Mouse (Mus musculus): ENCODE results near the gene Ccn6. TPM values are rescaled to one million over a fixed set of nuclear protein-coding genes. Genes with fewer than 3 reads are reported as not detected.

The Ccn6 gene
- polyA plus RNA-seq, 1 experiment from 2014 or later, result 0.36 TPM

DNA sequence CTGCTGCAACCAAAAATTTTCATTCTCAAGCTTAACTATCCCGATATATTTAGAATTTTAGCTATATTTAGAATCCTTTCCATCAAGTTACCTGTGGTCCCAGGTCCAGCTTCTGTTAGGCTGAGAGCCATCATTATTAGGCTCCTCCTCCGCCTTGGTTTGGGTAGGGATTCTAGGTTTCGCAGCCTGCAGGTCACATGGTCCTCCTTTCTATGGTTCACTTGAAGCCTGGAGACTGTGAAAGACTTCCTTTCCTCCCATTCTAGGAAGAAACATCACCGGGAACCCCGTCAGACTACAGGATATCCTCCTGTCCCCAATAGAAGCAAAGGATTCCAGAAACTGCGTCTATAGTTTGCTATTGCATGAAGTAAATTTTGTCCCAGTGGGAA lies 8.9 kb upstream of the Ccn6 start:
- no peak overlapping the region for H3K9ac ChIP-seq

DNA sequence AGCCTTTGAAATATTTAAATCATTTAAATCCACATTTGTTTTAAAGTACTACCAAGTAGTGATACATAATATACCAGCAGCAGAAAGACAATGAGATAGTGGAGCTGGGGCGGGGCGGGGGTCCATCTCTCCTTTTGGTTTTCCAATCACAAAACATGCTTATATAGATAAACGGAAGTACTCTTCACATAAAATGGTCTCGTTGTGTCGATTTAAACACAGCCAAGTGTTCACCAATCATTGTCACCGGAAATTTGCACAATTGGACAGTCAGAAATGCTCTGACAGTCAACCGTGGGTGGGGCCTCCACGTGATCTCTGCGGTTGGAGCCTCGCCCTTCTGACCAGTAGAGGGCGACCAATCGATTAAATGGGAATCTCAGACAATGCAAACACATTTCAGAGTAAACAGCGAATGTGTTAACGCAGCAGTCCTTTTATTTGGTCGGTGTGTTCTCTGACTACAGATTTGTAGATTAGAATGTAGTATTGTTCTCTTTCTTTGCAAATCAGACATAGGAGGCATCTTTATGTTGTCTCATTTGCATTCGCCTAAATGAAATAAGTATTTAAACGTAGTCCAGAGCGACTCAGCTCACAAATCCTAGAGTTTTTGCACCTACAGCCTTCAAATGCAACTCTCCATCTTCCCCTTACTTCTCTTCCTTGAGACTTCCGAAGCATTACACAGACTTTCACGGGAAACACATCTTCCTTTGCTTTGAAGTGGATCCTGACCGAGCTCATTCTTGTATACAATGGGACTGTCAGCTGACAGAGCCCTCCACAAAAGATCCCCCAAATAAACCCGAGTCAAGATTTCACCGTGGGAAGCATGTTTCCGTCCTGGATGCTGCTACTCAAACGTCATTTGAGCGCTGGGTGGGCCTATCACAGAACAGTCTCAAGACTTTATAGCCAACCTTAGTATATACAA lies 8.3 kb upstream of the Ccn6 start:
- Histone ChIP-seq H3K27ac (replicated peaks) (peak overlapping the region; percentile 97), H3K4me3 (peak overlapping the region; percentile 38), H3K36me3 (no peaks in the 10 kb centered on the region), H3K9ac (peak overlapping the region; percentile 50), H3K4me1 (replicated peaks) (peaks cover 30% of the 10 kb centered on the region), H3K9me3 (no peaks in the 10 kb centered on the region), H3K27me3 (no peaks in the 10 kb centered on the region), H3K4me2 (peak overlapping the region; percentile 72)
- ATAC-seq (ENCODE audit: low FRiP score, low read depth), result peak; percentile 84
- WGBS, result 5% methylated on average over 26 of the region's 26 CpGs

More for the DNA sequence above, 8.9 kb upstream of the Ccn6 start:
- peaks cover 30% of the 10 kb centered on the region for H3K4me1 ChIP-seq (replicated peaks)
- ATAC-seq (ENCODE audit: low FRiP score, low read depth), result no peak
- no peaks in the 10 kb centered on the region for H3K27me3 ChIP-seq
- H3K9me3 ChIP-seq, result no peaks in the 10 kb centered on the region
- no peaks in the 10 kb centered on the region for H3K36me3 ChIP-seq
- WGBS, result 66% methylated on average over 6 of the region's 6 CpGs
- peak overlapping the region; percentile 72 for H3K4me2 ChIP-seq
- H3K4me3 ChIP-seq, result peak overlapping the region; percentile 38; the same call in 1 of the 2 replicates
- H3K27ac ChIP-seq (replicated peaks), result peak overlapping the region; percentile 97

DNA sequence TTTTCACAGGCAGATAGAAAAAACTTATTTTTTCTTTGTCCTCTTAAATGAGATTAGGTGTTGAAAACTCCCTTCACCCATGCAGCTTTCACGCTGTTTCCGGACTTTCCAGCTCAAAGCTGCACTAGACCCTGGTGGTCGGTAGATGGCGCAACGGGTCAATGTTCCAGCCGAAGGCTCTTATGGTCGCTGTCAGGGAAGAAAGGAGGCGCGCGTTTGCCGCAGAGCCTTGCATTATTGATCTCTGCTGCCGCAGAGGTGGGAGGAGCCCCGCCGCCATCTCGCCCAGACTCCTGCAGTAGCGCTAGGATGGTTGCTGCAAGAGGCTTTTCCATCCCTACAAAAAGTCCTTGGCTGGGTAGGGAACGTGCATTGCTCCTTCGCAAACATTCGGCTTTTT lies 7.5 kb upstream of the Ccn6 start:
- H3K4me3 ChIP-seq, result peak overlapping the region; percentile 38
- peak overlapping the region; percentile 97 for H3K27ac ChIP-seq (replicated peaks)
- peaks cover 36% of the 10 kb centered on the region for H3K4me1 ChIP-seq (replicated peaks)
- no peaks in the 10 kb centered on the region for H3K9me3 ChIP-seq
- no peaks in the 10 kb centered on the region for H3K27me3 ChIP-seq
- under 1% methylated on average over 19 of the region's 19 CpGs for WGBS
- H3K36me3 ChIP-seq, result no peaks in the 10 kb centered on the region
- H3K4me2 ChIP-seq, result peak overlapping the region; percentile 72
- peak; percentile 89 for ATAC-seq (ENCODE audit: low FRiP score, low read depth)
- H3K9ac ChIP-seq, result peak overlapping the region; percentile 50

DNA sequence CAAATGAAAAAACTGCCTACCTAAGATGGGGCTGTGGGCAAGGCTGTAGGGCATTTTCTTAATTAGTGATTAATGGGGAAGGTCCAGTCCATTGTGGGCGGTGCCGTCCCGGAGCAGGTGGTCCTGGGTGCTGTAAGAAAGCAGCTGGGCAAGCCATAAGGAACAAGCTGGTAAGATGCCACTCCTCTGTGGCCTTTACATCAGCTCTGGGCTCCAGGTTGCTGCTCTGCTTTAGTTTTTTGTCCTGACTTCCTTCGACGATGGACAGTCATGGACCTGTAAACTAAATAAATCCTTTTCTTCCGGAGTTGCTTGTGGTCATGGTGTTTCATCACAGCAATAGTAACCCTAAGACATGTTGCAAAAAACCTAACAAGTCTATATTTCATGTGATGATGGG lies 7.1 kb upstream of the Ccn6 start:
- peak overlapping the region; percentile 4; the same call in 1 of the 2 replicates for H3K4me3 ChIP-seq
- peak overlapping the region; percentile 72 for H3K4me2 ChIP-seq
- H3K36me3 ChIP-seq, result no peaks in the 10 kb centered on the region
- peaks cover 40% of the 10 kb centered on the region for H3K4me1 ChIP-seq (replicated peaks)
- peak overlapping the region; percentile 43; the same call in 1 of the 2 replicates for H3K27ac ChIP-seq (replicated peaks)
- no peaks in the 10 kb centered on the region for H3K27me3 ChIP-seq
- H3K9ac ChIP-seq, result peak overlapping the region; percentile 27; the same call in 1 of the 2 replicates
- peak; percentile 10; the same call in 1 of the 2 replicates for ATAC-seq (ENCODE audit: low FRiP score, low read depth)
- 5% methylated on average over 6 of the region's 6 CpGs for WGBS
- H3K9me3 ChIP-seq, result no peaks in the 10 kb centered on the region

DNA sequence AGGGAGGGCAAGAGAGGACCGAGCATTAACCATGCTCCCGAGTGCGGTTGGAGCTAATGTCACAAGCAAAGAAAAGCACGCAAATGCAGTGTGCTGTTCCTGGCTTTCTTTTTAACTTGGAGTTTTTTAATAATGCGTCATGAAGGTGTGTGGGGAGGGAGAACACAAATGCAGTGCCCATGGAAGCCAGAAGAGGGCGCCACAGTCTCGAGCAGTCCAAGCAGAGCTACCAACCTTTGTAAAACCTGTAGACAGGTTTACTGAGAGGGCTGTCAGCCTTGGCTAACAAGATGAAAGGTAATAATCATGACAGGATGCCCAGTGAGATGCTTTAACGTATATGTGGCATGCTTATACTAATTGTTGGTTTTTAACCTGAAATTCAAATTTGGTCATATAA lies 6.6 kb upstream of the Ccn6 start:
- H3K27me3 ChIP-seq, result no peaks in the 10 kb centered on the region
- H3K36me3 ChIP-seq, result no peaks in the 10 kb centered on the region
- H3K9ac ChIP-seq, result peak overlapping the region; percentile 27; the same call in 1 of the 2 replicates
- H3K4me2 ChIP-seq, result peak overlapping the region; percentile 72
- WGBS, result 6% methylated on average over 8 of the region's 8 CpGs
- H3K4me3 ChIP-seq, result no peak overlapping the region
- peaks cover 44% of the 10 kb centered on the region for H3K4me1 ChIP-seq (replicated peaks)
- ATAC-seq (ENCODE audit: low FRiP score, low read depth), result 0 out of 2 replicates have a peak, but pooled peaks have one; percentile 1
- H3K9me3 ChIP-seq, result no peaks in the 10 kb centered on the region
- H3K27ac ChIP-seq (replicated peaks), result peak overlapping the region; percentile 43

DNA sequence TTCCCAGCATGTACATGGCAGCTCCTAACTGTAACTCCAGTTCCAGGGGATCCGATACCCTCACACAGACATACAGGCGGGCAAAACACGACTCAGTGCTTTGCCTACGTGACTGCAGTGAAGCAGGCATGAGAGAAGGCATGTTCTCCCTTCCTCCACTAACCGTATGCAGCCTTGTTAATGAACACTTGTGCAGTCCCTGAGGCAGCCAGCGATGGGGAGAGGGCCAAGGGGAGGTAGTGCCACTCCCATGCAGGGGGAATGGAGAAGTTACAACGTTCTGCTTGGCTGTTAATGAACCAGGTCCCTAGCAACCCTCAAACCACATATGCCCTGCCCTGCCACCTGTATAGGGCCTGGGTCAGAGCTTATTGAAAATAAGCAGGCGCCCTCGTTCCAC lies 6.0 kb upstream of the Ccn6 start:
- H3K27ac ChIP-seq (replicated peaks), result peak overlapping the region; percentile 43
- peak overlapping the region; percentile 72 for H3K4me2 ChIP-seq
- H3K4me3 ChIP-seq, result no peak overlapping the region
- no peak overlapping the region for H3K9ac ChIP-seq
- H3K9me3 ChIP-seq, result no peaks in the 10 kb centered on the region
- no peaks in the 10 kb centered on the region for H3K27me3 ChIP-seq
- H3K4me1 ChIP-seq (replicated peaks), result peaks cover 47% of the 10 kb centered on the region
- no peak for ATAC-seq (ENCODE audit: low FRiP score, low read depth)
- WGBS, result 42% methylated on average over 9 of the region's 9 CpGs
- H3K36me3 ChIP-seq, result no peaks in the 10 kb centered on the region

DNA sequence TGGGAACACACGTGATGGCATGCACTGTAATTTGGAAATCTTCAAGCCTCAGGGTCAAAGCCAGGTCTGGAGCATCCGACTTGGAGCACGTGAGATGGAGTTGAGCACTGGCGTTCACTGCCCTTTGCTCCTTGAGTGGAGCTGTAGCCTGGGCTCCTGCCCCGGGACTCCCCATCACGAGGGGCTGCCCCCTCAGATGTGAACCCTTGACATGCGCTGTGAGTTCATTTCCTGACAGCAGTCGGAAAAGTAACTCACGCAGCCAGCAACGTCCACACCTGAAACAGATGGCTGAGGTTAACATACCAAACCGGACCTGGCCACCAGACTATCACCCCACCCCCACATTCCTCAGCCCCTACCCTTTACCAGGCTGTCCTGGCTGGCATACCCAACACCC lies 4.0 kb upstream of the Ccn6 start:
- no peaks in the 10 kb centered on the region for H3K27me3 ChIP-seq
- no peak overlapping the region for H3K27ac ChIP-seq (replicated peaks)
- H3K9ac ChIP-seq, result no peak overlapping the region
- H3K9me3 ChIP-seq, result no peaks in the 10 kb centered on the region
- H3K4me3 ChIP-seq, result no peak overlapping the region
- 84% methylated on average over 11 of the region's 11 CpGs for WGBS
- no peak for ATAC-seq (ENCODE audit: low FRiP score, low read depth)
- no peaks in the 10 kb centered on the region for H3K36me3 ChIP-seq
- H3K4me1 ChIP-seq (replicated peaks), result peaks cover 40% of the 10 kb centered on the region
- H3K4me2 ChIP-seq, result no peak overlapping the region

DNA sequence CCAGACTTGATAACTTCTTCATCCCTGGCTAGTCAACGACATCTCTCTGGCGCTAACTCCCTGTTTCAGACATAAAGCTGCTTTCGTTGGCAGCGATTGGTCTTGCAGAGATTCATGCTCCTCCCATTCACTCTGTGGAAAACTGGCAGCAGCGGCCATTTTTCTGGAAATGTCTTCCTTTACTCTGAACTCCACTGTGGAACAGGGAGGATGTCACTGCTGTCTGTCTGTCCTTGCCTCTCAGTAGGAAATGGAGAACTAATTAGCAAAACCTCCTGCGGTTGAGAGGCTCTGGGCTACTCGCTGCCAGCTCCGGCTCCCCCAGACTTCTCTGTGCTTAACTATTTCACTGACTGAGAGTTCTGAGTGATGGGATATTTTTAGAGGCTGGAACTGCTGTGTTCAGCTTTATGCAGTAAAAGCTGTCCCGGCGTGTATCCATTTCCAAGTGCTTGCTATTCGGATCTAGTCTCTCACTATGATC lies 2.1 kb upstream of the Ccn6 start:
- Histone ChIP-seq H3K27ac (replicated peaks) (peak overlapping the region; percentile 83), H3K4me2 (peak overlapping the region; percentile 47), H3K27me3 (no peaks in the 10 kb centered on the region), H3K9me3 (no peaks in the 10 kb centered on the region), H3K9ac (0 out of 2 replicates have a peak overlapping the region, but pooled peaks have one; percentile 18), H3K4me1 (replicated peaks) (peaks cover 32% of the 10 kb centered on the region), H3K36me3 (no peaks in the 10 kb centered on the region), H3K4me3 (peak overlapping the region; percentile 33)
- 11% methylated on average over 11 of the region's 11 CpGs for WGBS
- ATAC-seq (ENCODE audit: low FRiP score, low read depth), result peak; percentile 43; the same call in 1 of the 2 replicates

DNA sequence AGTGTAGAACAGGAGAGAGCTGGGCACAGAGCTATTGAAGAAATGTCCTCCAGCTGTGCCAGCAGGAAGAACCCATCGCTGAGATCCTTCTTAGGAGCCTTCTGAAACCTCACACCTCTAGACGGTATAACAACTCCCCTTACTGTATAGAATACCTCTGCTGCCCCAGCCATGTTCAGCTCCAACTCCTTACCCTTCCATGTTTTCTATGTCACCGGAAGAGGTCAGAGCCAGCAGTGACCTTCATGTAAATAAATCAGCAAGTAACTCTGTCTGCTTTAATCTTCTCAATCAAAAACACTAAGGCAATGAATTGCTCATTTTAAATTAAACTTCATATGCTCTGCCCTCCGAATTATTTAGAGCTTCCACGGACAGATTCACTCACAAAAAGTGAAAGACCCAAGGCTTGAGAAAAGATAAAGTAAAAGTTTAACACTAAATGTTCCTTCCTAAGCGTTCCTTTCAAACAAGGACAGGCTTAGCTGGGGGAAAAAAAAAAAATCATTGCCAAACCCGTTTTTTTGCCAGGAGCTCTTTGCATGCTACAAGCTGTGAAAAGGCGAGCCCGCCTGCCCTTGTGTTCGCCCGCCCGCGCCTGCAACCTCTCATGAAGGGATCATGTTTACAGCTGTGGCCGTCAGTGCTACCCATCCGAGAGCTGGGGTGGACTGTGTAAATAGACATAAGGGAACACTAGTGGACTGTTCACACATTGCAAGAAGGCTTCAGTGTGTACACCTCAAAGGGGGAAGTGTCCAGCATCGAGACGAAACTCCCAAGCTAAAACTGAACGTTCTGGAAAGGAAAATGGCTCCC lies 719 bp downstream of the Ccn6 start:
- no peak for ATAC-seq (ENCODE audit: low FRiP score, low read depth)
- no peak overlapping the region for H3K4me3 ChIP-seq
- no peak overlapping the region for H3K4me2 ChIP-seq
- H3K36me3 ChIP-seq, result no peaks in the 10 kb centered on the region
- H3K4me1 ChIP-seq (replicated peaks), result peaks cover 20% of the 10 kb centered on the region
- no peaks in the 10 kb centered on the region for H3K9me3 ChIP-seq
- no peaks in the 10 kb centered on the region for H3K27me3 ChIP-seq
- WGBS, result 55% methylated on average over 18 of the region's 18 CpGs
- H3K9ac ChIP-seq, result no peak overlapping the region
- no peak overlapping the region for H3K27ac ChIP-seq (replicated peaks)

DNA sequence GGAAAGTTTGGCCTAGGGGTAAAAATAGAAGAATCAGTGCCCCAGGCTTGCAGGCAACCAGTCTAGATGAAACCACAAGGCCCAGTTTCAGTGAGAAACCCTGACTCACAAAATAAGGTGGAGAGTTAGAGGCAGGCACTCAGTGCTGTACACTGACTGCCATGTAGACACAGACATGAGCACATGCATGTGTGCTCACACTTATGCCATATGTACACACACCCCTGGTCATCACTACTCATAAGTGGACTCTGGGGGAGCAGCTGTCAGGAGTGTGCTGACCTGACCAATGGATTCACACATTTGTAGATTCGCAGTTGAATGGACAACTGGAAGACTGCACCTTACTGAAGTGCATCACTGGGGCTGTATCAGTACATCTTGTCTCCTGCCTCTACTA lies 2.2 kb downstream of the Ccn6 start:
- H3K9me3 ChIP-seq, result no peaks in the 10 kb centered on the region
- H3K36me3 ChIP-seq, result no peaks in the 10 kb centered on the region
- H3K4me3 ChIP-seq, result no peak overlapping the region
- no peak for ATAC-seq (ENCODE audit: low FRiP score, low read depth)
- 100% methylated on average over 1 of the region's 1 CpGs for WGBS
- no peak overlapping the region for H3K27ac ChIP-seq (replicated peaks)
- H3K9ac ChIP-seq, result no peak overlapping the region
- H3K27me3 ChIP-seq, result no peaks in the 10 kb centered on the region
- H3K4me2 ChIP-seq, result no peak overlapping the region
- H3K4me1 ChIP-seq (replicated peaks), result peaks cover 17% of the 10 kb centered on the region

DNA sequence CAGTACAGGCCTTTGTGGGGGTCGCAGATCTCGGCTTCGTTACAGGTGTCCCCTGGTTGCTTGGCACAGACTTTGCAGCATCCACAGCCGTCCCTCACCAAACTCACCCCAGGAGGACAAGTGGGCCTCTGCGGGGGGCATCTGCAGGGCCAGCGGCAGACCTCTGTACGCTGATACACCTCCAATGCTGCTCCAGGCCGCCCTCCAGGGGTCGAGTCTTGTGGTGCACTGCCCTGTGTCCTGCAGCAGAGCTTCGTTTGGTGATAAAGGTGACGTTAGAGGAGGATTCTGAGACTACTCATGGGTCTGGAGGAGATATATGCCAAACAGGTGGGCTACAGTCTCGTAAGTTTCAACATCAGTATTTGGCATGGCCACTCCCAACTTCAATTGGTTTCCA lies 5.3 kb downstream of the Ccn6 start:
- Histone ChIP-seq H3K4me1 (replicated peaks) (0 out of 2 replicates have a peak, but pooled peaks cover 3% of the 10 kb centered on the region), H3K27ac (replicated peaks) (no peak overlapping the region), H3K9ac (no peak overlapping the region), H3K4me2 (no peak overlapping the region), H3K36me3 (no peaks in the 10 kb centered on the region), H3K9me3 (no peaks in the 10 kb centered on the region), H3K27me3 (no peaks in the 10 kb centered on the region), H3K4me3 (no peak overlapping the region)
- 55% methylated on average over 12 of the region's 12 CpGs for WGBS
- no peak for ATAC-seq (ENCODE audit: low FRiP score, low read depth)
